Mouse (Mus musculus) heart, adult 2 months (tissue): ENCODE results near the gene Dmrt3.

Source experiments
- CTCF ChIP-seq: fragments of 200-600 bp; IDR thresholded peaks from 2 replicates; pipeline ENCODE4 v1.8.1; 2022; ENCODE audit warnings: antibody characterized with exemption, mild to moderate bottlenecking, moderate library complexity
- POLR2A ChIP-seq: fragments of 200-500 bp; IDR thresholded peaks from 2 replicates; pipeline ENCODE4 v1.6.1; 2011; ENCODE audit warnings: mild to moderate bottlenecking, low read depth, low read length, control low read depth; ENCODE audit not compliant: insufficient read depth

- TF ChIP-seq CTCF (no peak), POLR2A (no peak)
Observed at GRCm38 (mm10) chr19:25607461-25608205, 2.5 kb upstream of the Dmrt3 start.
